Mouse (Mus musculus): ENCODE measurements around the gene Agbl5. TPM values are rescaled to one million over a fixed set of nuclear protein-coding genes. Genes with fewer than 3 reads are reported as not detected.
"Not testable (repeated sequence)": the region's sequence is repeated elsewhere in the genome, so short reads cannot be mapped to it uniquely, and the experiment has no call there.

Gene Agbl5
- polyA plus RNA-seq, 1 experiment from 2014 or later, result 5.5 TPM

GRCm38 (mm10) chr5:30879347-30879943 is 9.0 kb upstream of the Agbl5 start:
- ATAC-seq, result no peak
- no peak overlapping the region for H3K27ac ChIP-seq (ENCODE audit: low read depth, low read length)
- TF ChIP-seq CTCF (IDR thresholded peaks at IDR 0.05; ENCODE audit: low read depth), result peak; percentile 44
- no peak overlapping the region for H3K9ac ChIP-seq (ENCODE audit: low read depth, low read length)
- no peaks in the 10 kb centered on the region for H3K9me3 ChIP-seq (ENCODE audit: control insufficient read depth)
- no peaks in the 10 kb centered on the region for H3K4me1 ChIP-seq (replicated peaks; ENCODE audit: control insufficient read depth, insufficient read depth, low read length)
- H3K36me3 ChIP-seq (ENCODE audit: control insufficient read depth, insufficient read depth), result peaks cover 37% of the 10 kb centered on the region
- H3K4me2 ChIP-seq (replicated peaks; ENCODE audit: low read depth), result no peak overlapping the region
- no peaks in the 10 kb centered on the region for H3K27me3 ChIP-seq (replicated peaks; ENCODE audit: control insufficient read depth, insufficient read depth, low read length)
- 71% methylated on average over 5 of the region's 5 CpGs for WGBS
- H3K4me3 ChIP-seq (ENCODE audit: low read depth, low read length), result no peak overlapping the region

GRCm38 (mm10) chr5:30881839-30882238 is 6.7 kb upstream of the Agbl5 start:
- not testable (repeated sequence) for H3K4me1 ChIP-seq (replicated peaks; ENCODE audit: control insufficient read depth, insufficient read depth, low read length); H3K9ac ChIP-seq (ENCODE audit: low read depth, low read length); H3K27ac ChIP-seq (ENCODE audit: low read depth, low read length); ATAC-seq; H3K27me3 ChIP-seq (replicated peaks; ENCODE audit: control insufficient read depth, insufficient read depth, low read length); H3K4me3 ChIP-seq (ENCODE audit: low read depth, low read length); H3K9me3 ChIP-seq (ENCODE audit: control insufficient read depth); H3K4me2 ChIP-seq (replicated peaks; ENCODE audit: low read depth)
- H3K36me3 ChIP-seq (ENCODE audit: control insufficient read depth, insufficient read depth), result peaks cover 13% of the 10 kb centered on the region
- WGBS, result 90% methylated on average over 4 of the region's 4 CpGs

- Histone ChIP-seq H3K9me3 (ENCODE audit: control insufficient read depth) (no peaks in the 10 kb centered on the region), H3K4me3 (ENCODE audit: low read depth, low read length) (no peak overlapping the region), H3K36me3 (ENCODE audit: control insufficient read depth, insufficient read depth) (peaks cover 4% of the 10 kb centered on the region; the same call in 1 of the 2 replicates), H3K27me3 (replicated peaks; ENCODE audit: control insufficient read depth, insufficient read depth, low read length) (no peaks in the 10 kb centered on the region), H3K4me2 (replicated peaks; ENCODE audit: low read depth) (peak overlapping the region; percentile 91; the same call in 1 of the 2 replicates), H3K4me1 (replicated peaks; ENCODE audit: control insufficient read depth, insufficient read depth, low read length) (no peaks in the 10 kb centered on the region), H3K9ac (ENCODE audit: low read depth, low read length) (no peak overlapping the region), H3K27ac (ENCODE audit: low read depth, low read length) (no peak overlapping the region)
- ATAC-seq, result no peak
- 34% methylated on average over 4 of the region's 4 CpGs for WGBS
- no peak for TF ChIP-seq CTCF (IDR thresholded peaks at IDR 0.05; ENCODE audit: low read depth)
These were observed 2.3 kb upstream of the Agbl5 start for GRCm38 (mm10) chr5:30886209-30886608.

- Histone ChIP-seq H3K9me3 (ENCODE audit: control insufficient read depth) (no peaks in the 10 kb centered on the region), H3K9ac (ENCODE audit: low read depth, low read length) (0 out of 2 replicates have a peak overlapping the region, but pooled peaks have one; percentile 68), H3K27ac (ENCODE audit: low read depth, low read length) (peak overlapping the region; percentile 91), H3K27me3 (replicated peaks; ENCODE audit: control insufficient read depth, insufficient read depth, low read length) (no peaks in the 10 kb centered on the region), H3K4me1 (replicated peaks; ENCODE audit: control insufficient read depth, insufficient read depth, low read length) (no peaks in the 10 kb centered on the region), H3K4me2 (replicated peaks; ENCODE audit: low read depth) (peak overlapping the region; percentile 91), H3K36me3 (ENCODE audit: control insufficient read depth, insufficient read depth) (peaks cover 7% of the 10 kb centered on the region; the same call in 1 of the 2 replicates), H3K4me3 (ENCODE audit: low read depth, low read length) (peak overlapping the region; percentile 62)
- no peak for ATAC-seq
- 26% methylated on average over 5 of the region's 5 CpGs for WGBS
- TF ChIP-seq CTCF (IDR thresholded peaks at IDR 0.05; ENCODE audit: low read depth), result no peak
These were observed 1.8 kb upstream of the Agbl5 start for GRCm38 (mm10) chr5:30886731-30887130.

- TF ChIP-seq CTCF (IDR thresholded peaks at IDR 0.05; ENCODE audit: low read depth), result 0 out of 2 replicates have a peak, but pooled peaks have one; percentile 8
- Histone ChIP-seq H3K9ac (ENCODE audit: low read depth, low read length) (peak overlapping the region; percentile 68), H3K27me3 (replicated peaks; ENCODE audit: control insufficient read depth, insufficient read depth, low read length) (no peaks in the 10 kb centered on the region), H3K9me3 (ENCODE audit: control insufficient read depth) (no peaks in the 10 kb centered on the region), H3K27ac (ENCODE audit: low read depth, low read length) (peak overlapping the region; percentile 91), H3K4me3 (ENCODE audit: low read depth, low read length) (peak overlapping the region; percentile 62), H3K36me3 (ENCODE audit: control insufficient read depth, insufficient read depth) (peaks cover 13% of the 10 kb centered on the region), H3K4me1 (replicated peaks; ENCODE audit: control insufficient read depth, insufficient read depth, low read length) (no peaks in the 10 kb centered on the region), H3K4me2 (replicated peaks; ENCODE audit: low read depth) (peak overlapping the region; percentile 91)
- under 1% methylated on average over 19 of the region's 19 CpGs for WGBS
- ATAC-seq, result peak; percentile 50
These were observed 1.1 kb upstream of the Agbl5 start for GRCm38 (mm10) chr5:30887331-30887761.

GRCm38 (mm10) chr5:30887858-30888336 is 597 bp upstream of the Agbl5 start:
- Histone ChIP-seq H3K4me1 (replicated peaks; ENCODE audit: control insufficient read depth, insufficient read depth, low read length) (no peaks in the 10 kb centered on the region), H3K4me3 (ENCODE audit: low read depth, low read length) (peak overlapping the region; percentile 62), H3K9ac (ENCODE audit: low read depth, low read length) (peak overlapping the region; percentile 68), H3K4me2 (replicated peaks; ENCODE audit: low read depth) (peak overlapping the region; percentile 91), H3K36me3 (ENCODE audit: control insufficient read depth, insufficient read depth) (peaks cover 18% of the 10 kb centered on the region), H3K27ac (ENCODE audit: low read depth, low read length) (peak overlapping the region; percentile 91), H3K9me3 (ENCODE audit: control insufficient read depth) (no peaks in the 10 kb centered on the region), H3K27me3 (replicated peaks; ENCODE audit: control insufficient read depth, insufficient read depth, low read length) (no peaks in the 10 kb centered on the region)
- TF ChIP-seq CTCF (IDR thresholded peaks at IDR 0.05; ENCODE audit: low read depth), result no peak
- peak; percentile 84 for ATAC-seq
- under 1% methylated on average over 28 of the region's 28 CpGs for WGBS
